20 mouse cellular contexts compared by ENCODE assay signal in the genomic region with DNA sequence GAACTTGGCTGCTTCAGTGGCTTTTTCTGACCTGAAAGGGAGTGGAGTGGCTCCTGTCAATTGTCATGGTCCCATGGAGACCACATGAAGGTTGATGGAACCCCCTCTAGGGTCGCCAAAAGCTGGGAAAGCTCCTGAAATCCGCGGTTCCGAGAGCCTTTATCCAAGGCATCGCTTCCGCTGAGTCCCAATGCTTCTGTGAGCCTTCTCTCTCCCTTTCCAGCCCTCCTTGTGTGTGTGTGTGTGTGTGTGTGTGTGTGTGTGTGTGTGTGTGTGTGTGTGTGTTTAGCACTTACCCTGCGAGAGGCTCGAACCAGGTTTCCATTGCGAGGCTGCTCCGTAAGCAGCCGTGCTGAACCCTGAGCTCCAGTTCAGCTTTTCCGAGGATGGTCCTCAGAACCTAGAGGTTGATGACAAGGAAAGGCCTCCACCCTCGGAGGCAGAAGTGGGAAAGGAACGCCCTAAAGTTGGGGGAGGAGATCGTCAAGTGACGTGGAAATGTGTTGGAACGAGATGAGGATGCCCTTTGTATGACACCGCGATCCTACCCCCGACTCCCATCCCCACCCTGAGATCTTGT. TPM values are rescaled to one million over a fixed set of nuclear protein-coding genes. Genes with fewer than 3 reads are reported as not detected.
A peak's percentile ranks its signal among the peaks of the same experiment; 100 is the strongest.
DNase-seq lines count a peak whose midpoint lies in the region; ATAC-seq and TF ChIP-seq lines count a peak whose summit lies in the region.
"Had no signal": no experiment of that assay in that cellular context is flagged by ENCODE, and none has a peak within 500 bp of the region (broad histone marks: within the 10 kb centered on the region; RNA-seq: fewer than 3 reads in every experiment).

No protein-coding gene starts in this region.

- WGBS in lung, embryonic 16.5 days, result under 1% methylated on average over 20 of the region's 20 CpGs
- WGBS in limb, embryonic 10.5 days, result under 1% methylated on average over 20 of the region's 20 CpGs

- no peak overlapping the region for H3K27ac ChIP-seq in lung, embryonic 16.5 days (ENCODE audit: low read length)
- no peak overlapping the region for H3K27ac ChIP-seq in ES-Bruce4 (ENCODE audit: insufficient read depth, low read length)
- H3K27ac ChIP-seq in limb, embryonic 10.5 days, result no peak overlapping the region
- H3K27ac ChIP-seq: heart, embryonic 15.5 days; hindbrain, embryonic 12.5 days; midbrain, embryonic 12.5 days; neural tube, embryonic 13.5 days had no signal

- no peak overlapping the region for H3K4me2 ChIP-seq in lung, embryonic 16.5 days (ENCODE audit: low read depth, low read length)
- H3K4me2 ChIP-seq: heart, embryonic 15.5 days; hindbrain, embryonic 12.5 days; lung, embryonic 14.5 days; midbrain, embryonic 12.5 days; neural tube, embryonic 13.5 days had no signal

- peaks cover 73% of the 10 kb centered on the region for H3K27me3 ChIP-seq in lung, embryonic 16.5 days (ENCODE audit: control insufficient read depth, insufficient read depth, low read depth, low read length)
- peaks cover 19% of the 10 kb centered on the region for H3K27me3 ChIP-seq in ES-Bruce4 (ENCODE audit: control insufficient read depth, insufficient read depth, low read length, poor library complexity, severe bottlenecking)
- H3K27me3 ChIP-seq in limb, embryonic 10.5 days (ENCODE audit: low read depth, poor library complexity, severe bottlenecking), result peaks cover 86% of the 10 kb centered on the region
- H3K27me3 ChIP-seq: CH12.LX had no signal

- no peak overlapping the region for H3K9ac ChIP-seq in lung, embryonic 16.5 days (ENCODE audit: low read length)
- no peak overlapping the region for H3K9ac ChIP-seq in ES-Bruce4 (ENCODE audit: low read depth, poor library complexity, severe bottlenecking)
- H3K9ac ChIP-seq: heart, embryonic 15.5 days; hindbrain, embryonic 12.5 days; lung, embryonic 14.5 days; midbrain, embryonic 12.5 days; neural tube, embryonic 13.5 days had no signal

- peak; percentile 44 for DNase-seq in embryo, embryonic 9.5 days (ENCODE audit: extremely low spot score)
- no peak for DNase-seq in embryo, embryonic 10 days (ENCODE audit: low spot score)
- no peak for DNase-seq in lung, adult 18-20 months
- DNase-seq in limb, embryonic 10.5 days (ENCODE audit: low spot score), result peak; percentile 54
- no peak for DNase-seq in urinary bladder, postnatal 25 days (ENCODE audit: low spot score)
- DNase-seq in lung, postnatal 36 days, result no peak
- DNase-seq: adrenal gland, adult 2 months; cerebellum, adult 8-10 months; kidney, adult 18-20 months; kidney, postnatal 25 days; layer of hippocampus, adult 9-11 months; lung, embryonic 14.5 days; right cerebral cortex, adult 18-20 months had no signal

- no peaks in the 10 kb centered on the region for H3K9me3 ChIP-seq in lung, embryonic 16.5 days (ENCODE audit: control insufficient read depth, low read length)
- no peaks in the 10 kb centered on the region for H3K9me3 ChIP-seq in ES-Bruce4 (replicated peaks; ENCODE audit: control insufficient read depth, insufficient read depth, low read length, poor library complexity, severe bottlenecking)
- H3K9me3 ChIP-seq in limb, embryonic 10.5 days (replicated peaks), result no peaks in the 10 kb centered on the region
- H3K9me3 ChIP-seq: heart, embryonic 15.5 days; hindbrain, embryonic 12.5 days; midbrain, embryonic 12.5 days; neural tube, embryonic 13.5 days had no signal

- no peak for TF ChIP-seq POLR2A in ES-Bruce4 (IDR thresholded peaks at IDR 0.05; ENCODE audit: insufficient read depth, low read length)

- no peak for ATAC-seq in lung, embryonic 16.5 days (ENCODE audit: low read depth)

- H3K4me3 ChIP-seq in lung, embryonic 16.5 days (ENCODE audit: low read length), result peak overlapping the region; percentile 6; the same call in 1 of the 2 replicates
- H3K4me3 ChIP-seq in ES-Bruce4 (ENCODE audit: low read depth, low read length), result peak overlapping the region; percentile 53
- no peak overlapping the region for H3K4me3 ChIP-seq in limb, embryonic 10.5 days
- H3K4me3 ChIP-seq: heart, embryonic 15.5 days; hindbrain, embryonic 12.5 days; midbrain, embryonic 12.5 days; neural tube, embryonic 13.5 days had no signal

- no peaks in the 10 kb centered on the region for H3K36me3 ChIP-seq in lung, embryonic 16.5 days (ENCODE audit: control insufficient read depth, insufficient read depth, low read length)
- no peaks in the 10 kb centered on the region for H3K36me3 ChIP-seq in ES-Bruce4 (ENCODE audit: control insufficient read depth, insufficient read depth, low read length, poor library complexity, severe bottlenecking)
- no peaks in the 10 kb centered on the region for H3K36me3 ChIP-seq in limb, embryonic 10.5 days
- H3K36me3 ChIP-seq: heart, embryonic 15.5 days; hindbrain, embryonic 12.5 days; midbrain, embryonic 12.5 days; neural tube, embryonic 13.5 days had no signal

- H3K4me1 ChIP-seq in lung, embryonic 16.5 days (replicated peaks; ENCODE audit: control insufficient read depth, insufficient read depth, low read length), result no peaks in the 10 kb centered on the region
- no peaks in the 10 kb centered on the region for H3K4me1 ChIP-seq in ES-Bruce4 (ENCODE audit: control insufficient read depth, insufficient read depth, low read length)
- no peaks in the 10 kb centered on the region for H3K4me1 ChIP-seq in limb, embryonic 10.5 days
- H3K4me1 ChIP-seq: hindbrain, embryonic 12.5 days; neural tube, embryonic 13.5 days had no signal

- TF ChIP-seq CTCF in ES-Bruce4 (IDR thresholded peaks at IDR 0.05; ENCODE audit: low read depth, low read length), result no peak

- no peak for TF ChIP-seq EP300 in ES-Bruce4 (IDR thresholded peaks at IDR 0.05; ENCODE audit: insufficient read depth, low read depth, low read length)

RNA-seq across cellular contexts. Expression of a gene that starts 21.4 kb away (rescaled TPM):
- polyA plus RNA-seq in lung, embryonic 16.5 days (2015; fragmentation: Nextera tagmentation; extraction: Ambion mirVana), result not detected in 2 replicates
- polyA plus RNA-seq in ES-Bruce4 (2011; ENCODE audit: insufficient read depth, insufficient read length, low read depth, missing spikeins), result 15.1 and 16.0 TPM in 2 replicates
- not detected in 2 replicates for polyA plus RNA-seq in limb, embryonic 10.5 days (2016; fragmentation: Nextera tagmentation; extraction: Ambion mirVana)
- polyA plus RNA-seq: heart, embryonic 15.5 days; hindbrain, embryonic 12.5 days; lung, embryonic 14.5 days; midbrain, embryonic 12.5 days; neural tube, embryonic 13.5 days had no signal

RNA-seq across cellular contexts. Expression of a gene that starts 37.8 kb away (rescaled TPM):
- 6.7 and 9.5 TPM in 2 replicates for polyA plus RNA-seq in lung, embryonic 16.5 days (2015; fragmentation: Nextera tagmentation; extraction: Ambion mirVana)
- 8.3 and 12.0 TPM in 2 replicates for polyA plus RNA-seq in ES-Bruce4 (2011; ENCODE audit: insufficient read depth, insufficient read length, low read depth, missing spikeins)
- polyA plus RNA-seq in limb, embryonic 10.5 days (2016; fragmentation: Nextera tagmentation; extraction: Ambion mirVana), result 0.18 and 0.34 TPM in 2 replicates

Comparison
In these comparisons a context has a peak if more than half of its experiments do, and no peak if none do; other contexts are left out.
1. DNase-seq: peak in embryo, embryonic 9.5 days (single experiment) and limb, embryonic 10.5 days (single experiment); none in embryo, embryonic 10 days (single experiment), lung, adult 18-20 months (0 of 2), urinary bladder, postnatal 25 days (single experiment) and lung, postnatal 36 days (single experiment).
2. RNA of a gene that starts 21.4 kb away (polyA plus RNA-seq): 15.1 to 16.0 TPM in ES-Bruce4; not detected in lung, embryonic 16.5 days and not detected in limb, embryonic 10.5 days; every median in the first group is over 10 times any median in the second.